Mouse (Mus musculus) B cell, adult 62 days (primary cell): ENCODE results near the gene Frk. TPM values are rescaled to one million over a fixed set of nuclear protein-coding genes. Genes with fewer than 3 reads are reported as not detected.

Experiments used
- total RNA-seq: library from RNA; stranded (reverse); gene quantifications from 4 replicates; pipeline ENCODE4 v1.2.4, GENCODE M21; 2023

Frk gene
- not detected in 4 replicates for total RNA-seq

GRCm38 (mm10) chr10:34483297-34484013 is at the start of gene Frk:
TSS of gene Frk (plus strand) at chr10:34483399.

Other genes starting within 250 kb of the Frk start
- 85.3 to 93.9 TPM (median 87.6 TPM) in 4 replicates for gene Tspyl1, start 201.2 kb upstream of the Frk start, total RNA-seq
- 4.7 to 6.0 TPM (median 5.4 TPM) in 4 replicates for gene Tspyl4, start 186.0 kb upstream of the Frk start, total RNA-seq
- not detected in 4 replicates for gene Col10a1, start 93.4 kb upstream of the Frk start, total RNA-seq
- gene Nt5dc1, start 64.8 kb upstream of the Frk start, total RNA-seq: 30.9 to 41.7 TPM (median 36.1 TPM) in 4 replicates